Mouse (Mus musculus) B cell, adult 2 months (primary cell): ENCODE data around the gene Fam151a.
"Not testable (repeated sequence)": the region's sequence is repeated elsewhere in the genome, so short reads cannot be mapped to it uniquely, and the experiment has no call there.

ENCODE experiments used
- DNase-seq, 2 experiments: peaks; one replicate each; pipeline ENCODE4 v3.0.0; 2022

The Fam151a gene

GRCm38 (mm10) chr4:106778116-106778788 is 44.6 kb downstream of the Fam151a start:
- no peak for DNase-seq

GRCm38 (mm10) chr4:106780045-106780444 is 46.4 kb downstream of the Fam151a start:
- no peak for DNase-seq

- no peak for DNase-seq
These were observed 49.4 kb downstream of the Fam151a start for GRCm38 (mm10) chr4:106783137-106783536.

- DNase-seq = no peak
These were observed 51.1 kb downstream of the Fam151a start for GRCm38 (mm10) chr4:106784806-106785205.

GRCm38 (mm10) chr4:106785345-106785744 is 51.7 kb downstream of the Fam151a start:
- DNase-seq = no peak

- DNase-seq = no peak
These were observed 52.3 kb downstream of the Fam151a start for GRCm38 (mm10) chr4:106785753-106786540.

GRCm38 (mm10) chr4:106787830-106788229 is 54.1 kb downstream of the Fam151a start:
- DNase-seq = peak in 1 of 2 experiments; percentile 7

- no peak for DNase-seq
These were observed 54.9 kb downstream of the Fam151a start for GRCm38 (mm10) chr4:106788627-106789026.

GRCm38 (mm10) chr4:106789705-106790104 is 56.0 kb downstream of the Fam151a start:
- DNase-seq = no peak

GRCm38 (mm10) chr4:106790218-106790617 is 56.5 kb downstream of the Fam151a start:
- not testable (repeated sequence) for DNase-seq

GRCm38 (mm10) chr4:106790938-106791337 is 57.2 kb downstream of the Fam151a start:
- no peak for DNase-seq

GRCm38 (mm10) chr4:106792276-106792675 is 58.6 kb downstream of the Fam151a start:
- DNase-seq = no peak

- DNase-seq = not testable (repeated sequence)
These were observed 60.1 kb downstream of the Fam151a start for GRCm38 (mm10) chr4:106793826-106794225.

GRCm38 (mm10) chr4:106794247-106794646 is 60.6 kb downstream of the Fam151a start:
- no peak for DNase-seq

GRCm38 (mm10) chr4:106795289-106795688 is 61.6 kb downstream of the Fam151a start:
- no peak for DNase-seq
